Mouse (Mus musculus) embryonic facial prominence, embryonic 11.5 days (tissue): ENCODE measurements at regions not wholly inside any gene's neighbourhood (a gene's known extent, or its start where the extent isn't known, plus 50 kb on each side); places are given as distances from the start of the nearest gene placed in this dataset.

Experiments used
- ATAC-seq: fragments of 200-750 bp; cut with Nextera tagmentation; replicated peaks from 2 replicates; pipeline ENCODE4 v1.8.0; 2017; ENCODE audit warnings: low read depth; ENCODE audit not compliant: insufficient number of reproducible peaks, low FRiP score, low TSS enrichment
- DNase-seq: peaks from one replicate; pipeline ENCODE4 v3.0.0-alpha.2; 2015; ENCODE audit warnings: low spot score
- H3K27ac ChIP-seq: fragments of 300-500 bp; sonication (generic); replicated peaks from 2 replicates; pipeline ENCODE4 v1.5.1; 2014; ENCODE audit warnings: mild to moderate bottlenecking, low read depth, low read length, control low read depth
- H3K27me3 ChIP-seq: fragments of 300-500 bp; sonication (generic); 2 replicates; pipeline ENCODE4 v1.6.1; 2014; ENCODE audit warnings: mild to moderate bottlenecking, low read length, moderate library complexity, mixed read lengths; ENCODE audit not compliant: control insufficient read depth, insufficient read depth
- H3K36me3 ChIP-seq: fragments of 300-500 bp; sonication (generic); replicated peaks from 2 replicates; pipeline ENCODE4 v1.6.1; 2014; ENCODE audit warnings: low read depth, mild to moderate bottlenecking, low read length, moderate library complexity, mixed read lengths; ENCODE audit not compliant: control insufficient read depth, insufficient read depth
- H3K4me1 ChIP-seq: fragments of 300-500 bp; sonication (generic); 2 replicates; pipeline ENCODE4 v1.6.1; 2014; ENCODE audit warnings: low read length, mixed read lengths; ENCODE audit not compliant: control insufficient read depth, insufficient read depth
- H3K4me2 ChIP-seq: fragments of 300-500 bp; sonication (generic); 2 replicates; pipeline ENCODE4 v1.6.1; 2014; ENCODE audit warnings: low read depth, mild to moderate bottlenecking, control low read depth, low read length, moderate library complexity
- H3K4me3 ChIP-seq: fragments of 300-500 bp; sonication (generic); 2 replicates; pipeline ENCODE4 v1.5.1; 2014; ENCODE audit warnings: low read depth, low read length, control low read depth
- H3K9ac ChIP-seq: fragments of 300-500 bp; sonication (generic); replicated peaks from 2 replicates; pipeline ENCODE4 v1.6.1; 2014; ENCODE audit warnings: mild to moderate bottlenecking, control low read depth, low read length
- H3K9me3 ChIP-seq: fragments of 300-500 bp; sonication (generic); replicated peaks from 2 replicates; pipeline ENCODE4 v1.6.1; 2016; ENCODE audit warnings: mild to moderate bottlenecking, low read length, inconsistent platforms, mixed read lengths; ENCODE audit not compliant: control insufficient read depth
- WGBS: fragments of 180-500 bp; shearing (Covaris S2); extraction: QIAGEN DNeasy Blood & Tissue Kit; methylation state at CpG from one replicate; pipeline ENCODE4 v1.1.7; 2014; 5-methylcytosine and 5-hydroxymethylcytosine counted together

GRCm38 (mm10) chr2:137419678-137420077 lies 303.2 kb upstream of the Jag1 start:
- 53% methylated on average over 4 of the region's 4 CpGs for WGBS
- Histone ChIP-seq H3K4me3 (no peak overlapping the region), H3K9me3 (no peaks in the 10 kb centered on the region), H3K4me2 (no peak overlapping the region), H3K27ac (no peak overlapping the region), H3K27me3 (no peaks in the 10 kb centered on the region), H3K9ac (no peak overlapping the region), H3K4me1 (no peaks in the 10 kb centered on the region), H3K36me3 (no peaks in the 10 kb centered on the region)
- DNase-seq (no peak), ATAC-seq (no peak)

- Histone ChIP-seq H3K4me2 (no peak overlapping the region), H3K27me3 (no peaks in the 10 kb centered on the region), H3K9ac (no peak overlapping the region), H3K4me1 (no peaks in the 10 kb centered on the region), H3K9me3 (no peaks in the 10 kb centered on the region), H3K36me3 (no peaks in the 10 kb centered on the region), H3K27ac (no peak overlapping the region), H3K4me3 (no peak overlapping the region)
- ATAC-seq (no peak), DNase-seq (no peak)
- 73% methylated on average over 6 of the region's 6 CpGs for WGBS
Measured at GRCm38 (mm10) chr2:137417691-137418090, 301.2 kb upstream of the Jag1 start.

GRCm38 (mm10) chr2:137413432-137413831 lies 297.0 kb upstream of the Jag1 start:
- no peaks in the 10 kb centered on the region for H3K36me3 ChIP-seq
- H3K27ac ChIP-seq = no peak overlapping the region
- H3K27me3 ChIP-seq = no peaks in the 10 kb centered on the region
- H3K4me2 ChIP-seq = no peak overlapping the region
- WGBS = 72% methylated on average over 3 of the region's 3 CpGs
- no peak for ATAC-seq
- no peak overlapping the region for H3K4me3 ChIP-seq
- H3K9ac ChIP-seq = no peak overlapping the region
- H3K4me1 ChIP-seq = no peaks in the 10 kb centered on the region
- no peak for DNase-seq
- no peaks in the 10 kb centered on the region for H3K9me3 ChIP-seq

- no peaks in the 10 kb centered on the region for H3K4me1 ChIP-seq
- no peaks in the 10 kb centered on the region for H3K9me3 ChIP-seq
- no peak overlapping the region for H3K27ac ChIP-seq
- H3K27me3 ChIP-seq = no peaks in the 10 kb centered on the region
- H3K4me2 ChIP-seq = no peak overlapping the region
- 94% methylated on average over 2 of the region's 2 CpGs for WGBS
- H3K36me3 ChIP-seq = no peaks in the 10 kb centered on the region
- no peak overlapping the region for H3K9ac ChIP-seq
- H3K4me3 ChIP-seq = no peak overlapping the region
- DNase-seq (no peak), ATAC-seq (no peak)
Measured at GRCm38 (mm10) chr2:137409611-137410010, 293.2 kb upstream of the Jag1 start.

GRCm38 (mm10) chr2:137408294-137408693 lies 291.9 kb upstream of the Jag1 start:
- no peaks in the 10 kb centered on the region for H3K4me1 ChIP-seq
- H3K27me3 ChIP-seq = no peaks in the 10 kb centered on the region
- ATAC-seq (no peak), DNase-seq (no peak)
- no peaks in the 10 kb centered on the region for H3K9me3 ChIP-seq
- WGBS = 87% methylated on average over 2 of the region's 2 CpGs
- H3K4me2 ChIP-seq = no peak overlapping the region
- no peak overlapping the region for H3K27ac ChIP-seq
- no peak overlapping the region for H3K4me3 ChIP-seq
- H3K9ac ChIP-seq = no peak overlapping the region
- no peaks in the 10 kb centered on the region for H3K36me3 ChIP-seq

- no peak overlapping the region for H3K4me3 ChIP-seq
- H3K27me3 ChIP-seq = no peaks in the 10 kb centered on the region
- 71% methylated on average over 4 of the region's 4 CpGs for WGBS
- no peaks in the 10 kb centered on the region for H3K4me1 ChIP-seq
- H3K4me2 ChIP-seq = no peak overlapping the region
- H3K36me3 ChIP-seq = no peaks in the 10 kb centered on the region
- no peak overlapping the region for H3K9ac ChIP-seq
- ATAC-seq (no peak), DNase-seq (no peak)
- no peak overlapping the region for H3K27ac ChIP-seq
- H3K9me3 ChIP-seq = no peaks in the 10 kb centered on the region
Measured at GRCm38 (mm10) chr2:137393486-137393885, 277.0 kb upstream of the Jag1 start.

GRCm38 (mm10) chr2:137379816-137380215 lies 263.4 kb upstream of the Jag1 start:
- no peak for ATAC-seq
- H3K27ac ChIP-seq = no peak overlapping the region
- no peaks in the 10 kb centered on the region for H3K36me3 ChIP-seq
- no peak for DNase-seq
- 91% methylated on average over 2 of the region's 2 CpGs for WGBS
- H3K4me2 ChIP-seq = no peak overlapping the region
- H3K9me3 ChIP-seq = no peaks in the 10 kb centered on the region
- no peak overlapping the region for H3K9ac ChIP-seq
- H3K27me3 ChIP-seq = no peaks in the 10 kb centered on the region
- H3K4me3 ChIP-seq = no peak overlapping the region
- no peaks in the 10 kb centered on the region for H3K4me1 ChIP-seq

- Histone ChIP-seq H3K4me3 (no peak overlapping the region), H3K9ac (no peak overlapping the region), H3K9me3 (no peaks in the 10 kb centered on the region), H3K4me2 (no peak overlapping the region), H3K27me3 (no peaks in the 10 kb centered on the region), H3K36me3 (no peaks in the 10 kb centered on the region), H3K27ac (no peak overlapping the region), H3K4me1 (no peaks in the 10 kb centered on the region)
- WGBS = 71% methylated on average over 5 of the region's 5 CpGs
- no peak for DNase-seq
- no peak for ATAC-seq
Measured at GRCm38 (mm10) chr2:137375346-137375745, 258.9 kb upstream of the Jag1 start.
